Mouse (Mus musculus): ENCODE data around the gene Usp20.
A peak's percentile ranks its signal among the peaks of the same experiment; 100 is the strongest.

The Usp20 gene

GRCm38 (mm10) chr2:30985111-30986020 is 3.3 kb downstream of the Usp20 start:
- DNase-seq (ENCODE audit: low spot score), result peak; percentile 61

DNA sequence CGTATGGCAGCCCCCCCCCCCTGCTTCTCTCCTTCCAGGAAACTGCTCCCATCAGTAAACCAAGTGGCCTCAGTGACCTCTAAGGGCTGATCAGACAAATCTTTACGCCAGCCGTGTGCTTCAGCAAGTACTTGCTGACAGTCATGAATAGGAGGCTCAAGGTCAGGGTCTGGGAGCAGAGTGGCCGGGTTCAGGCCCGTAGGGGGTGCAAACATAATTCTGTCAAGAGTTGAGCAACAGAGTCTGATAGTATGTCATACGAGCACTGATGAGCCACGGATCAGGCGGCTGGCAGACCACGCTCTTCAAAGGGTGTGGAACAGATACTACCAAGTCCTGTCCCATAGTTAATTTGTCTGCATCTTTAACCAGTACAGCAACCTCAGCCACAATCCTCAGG is 8.1 kb downstream of the Usp20 start:
- DNase-seq (ENCODE audit: low spot score), result peak; percentile 20

- no peak for DNase-seq (ENCODE audit: low spot score)
Observed at GRCm38 (mm10) chr2:30994853-30995252, 12.8 kb downstream of the Usp20 start.

GRCm38 (mm10) chr2:30995432-30995996 is 13.4 kb downstream of the Usp20 start:
- DNase-seq (ENCODE audit: low spot score), result no peak

DNA sequence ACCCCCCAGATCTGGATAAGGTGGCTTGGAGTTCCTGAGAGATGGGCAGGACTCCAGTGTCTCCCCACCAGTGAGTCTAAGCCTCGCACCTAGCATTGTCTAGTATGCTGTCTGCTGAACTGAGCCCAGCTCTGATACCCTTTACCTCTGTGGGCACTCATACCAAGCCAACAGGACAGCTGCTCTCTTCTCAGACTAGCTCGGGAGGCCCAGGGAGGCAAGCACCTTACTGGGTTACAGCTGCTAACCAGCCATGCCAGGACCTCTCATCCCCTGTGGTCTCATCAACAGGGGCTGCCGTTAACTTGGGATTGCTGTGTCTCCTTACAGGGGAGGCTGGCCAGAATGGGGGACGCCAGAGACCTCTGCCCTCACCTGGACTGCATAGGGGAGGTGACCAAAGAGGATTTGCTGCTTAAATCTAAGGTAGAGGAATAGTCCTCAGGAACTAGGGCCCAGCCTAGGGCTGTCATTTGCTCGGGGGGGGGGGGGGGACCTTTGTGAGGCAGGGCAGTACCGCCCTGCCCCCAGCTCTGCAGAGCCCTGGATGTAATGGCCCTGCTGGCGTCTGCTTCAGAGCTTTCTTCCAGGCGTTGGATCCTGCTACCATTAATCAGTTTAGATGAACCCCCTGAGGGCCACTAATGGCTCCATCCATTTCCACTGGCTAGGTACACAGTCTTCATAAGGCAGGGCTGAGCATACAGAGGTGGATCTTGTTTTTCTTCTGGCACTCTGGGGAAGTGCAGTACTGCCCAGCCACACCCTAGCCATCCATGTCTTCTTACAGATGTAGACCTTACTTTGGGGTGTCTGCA is 16.6 kb downstream of the Usp20 start:
- no peak for DNase-seq (ENCODE audit: low spot score)

DNA sequence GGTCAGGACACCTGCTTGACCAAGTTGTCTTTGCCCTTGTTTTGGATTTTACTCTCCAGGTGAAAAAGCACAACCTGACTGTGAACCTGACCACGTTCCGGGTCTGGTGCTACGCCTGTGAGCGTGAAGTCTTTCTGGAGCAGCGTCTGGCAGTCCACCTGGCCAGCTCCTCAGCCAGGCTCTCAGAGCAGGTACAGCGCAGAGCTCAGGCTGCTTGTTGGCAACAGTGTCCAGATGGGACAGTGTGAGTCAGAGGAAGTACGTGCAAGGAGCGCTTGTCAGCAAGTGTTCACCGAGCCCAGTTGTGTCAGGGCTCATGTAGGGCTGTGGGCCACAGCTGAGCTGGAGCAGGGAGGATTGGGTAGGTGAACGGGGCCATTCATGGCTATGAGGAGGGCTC is 20.8 kb downstream of the Usp20 start:
- no peak for DNase-seq (ENCODE audit: low spot score)

DNA sequence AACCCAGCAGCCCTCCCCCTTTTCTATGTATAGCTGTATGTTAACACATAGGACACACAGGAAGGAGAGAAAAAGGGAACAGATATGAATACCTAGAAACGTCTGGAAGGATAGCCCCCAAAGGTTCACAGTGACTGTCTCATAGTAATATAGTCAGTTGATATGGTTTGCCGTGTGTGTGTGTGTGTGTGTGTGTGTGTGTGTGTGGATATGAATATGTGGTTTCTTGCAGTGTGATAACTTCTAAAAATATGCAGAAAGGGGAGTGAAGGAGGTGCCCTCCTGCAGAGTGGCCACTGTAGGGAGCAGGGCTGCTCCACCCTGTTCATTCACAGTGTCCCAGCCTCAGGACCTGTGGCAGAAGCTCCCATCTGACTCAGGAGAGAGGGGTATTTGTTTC is 23.4 kb downstream of the Usp20 start:
- DNase-seq (ENCODE audit: low spot score), result no peak

DNA sequence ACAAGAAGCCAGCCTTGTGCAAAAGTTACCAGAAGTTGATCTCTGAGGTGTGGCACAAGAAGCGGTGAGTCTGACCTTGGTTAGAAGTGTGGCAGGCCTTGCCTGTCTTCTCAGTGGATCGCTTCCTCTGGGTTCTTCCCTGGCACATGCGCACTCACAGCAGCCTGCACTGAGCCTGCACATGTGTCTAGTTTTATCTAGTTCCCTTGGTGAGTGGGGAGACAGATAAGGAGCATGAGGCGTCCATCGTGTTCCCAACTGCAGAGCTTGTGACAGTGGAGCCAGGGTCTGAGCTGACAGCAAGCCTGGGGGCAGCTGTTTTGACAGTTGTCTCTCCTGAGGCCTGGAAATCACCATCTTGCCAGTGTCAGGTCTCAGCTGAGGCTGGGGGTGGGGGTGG is 24.4 kb downstream of the Usp20 start:
- no peak for DNase-seq (ENCODE audit: low spot score)

GRCm38 (mm10) chr2:31007208-31007607 is 25.1 kb downstream of the Usp20 start:
- no peak for DNase-seq (ENCODE audit: low spot score)

DNA sequence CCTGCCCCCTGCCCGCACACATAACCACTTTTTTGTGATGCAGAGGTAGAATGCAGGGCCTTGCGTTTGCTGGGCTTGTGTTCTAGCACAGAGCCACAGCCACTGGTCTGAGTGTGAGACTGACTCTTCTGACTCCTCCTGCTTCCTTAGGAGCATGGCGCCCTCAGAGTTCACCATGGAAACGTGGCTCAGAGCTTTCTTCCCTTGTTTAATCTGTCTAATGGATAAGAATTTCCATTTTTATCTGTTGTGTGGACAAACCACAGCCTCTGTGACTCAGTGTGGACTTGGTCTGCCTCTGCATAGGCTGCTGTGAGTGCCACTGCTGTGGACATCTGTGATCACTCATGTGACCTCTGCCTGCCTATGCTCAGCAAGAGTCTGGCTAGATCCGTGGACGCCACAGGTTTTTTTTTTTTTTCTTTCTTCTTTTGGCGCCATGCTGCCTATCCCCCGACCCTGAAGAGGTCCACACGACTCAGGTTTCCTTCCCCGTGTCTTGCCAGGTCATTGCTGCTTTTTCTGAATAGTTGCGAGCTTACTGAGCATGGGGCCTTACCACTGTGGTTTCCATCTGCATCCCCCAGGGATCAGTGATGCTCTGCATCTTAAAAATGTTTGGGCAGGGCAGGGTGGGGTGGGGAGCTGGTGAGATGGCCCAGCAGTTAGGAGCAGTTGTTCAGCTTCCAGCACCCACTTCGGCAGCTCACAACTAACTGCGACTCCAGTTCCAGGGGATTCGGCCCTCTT is 31.5 kb downstream of the Usp20 start:
- DNase-seq (ENCODE audit: low spot score), result no peak

GRCm38 (mm10) chr2:31017625-31018317 is 35.7 kb downstream of the Usp20 start:
- no peak for DNase-seq (ENCODE audit: low spot score)

- DNase-seq (ENCODE audit: low spot score), result no peak
Observed at GRCm38 (mm10) chr2:31018519-31018918, 36.4 kb downstream of the Usp20 start.

DNA sequence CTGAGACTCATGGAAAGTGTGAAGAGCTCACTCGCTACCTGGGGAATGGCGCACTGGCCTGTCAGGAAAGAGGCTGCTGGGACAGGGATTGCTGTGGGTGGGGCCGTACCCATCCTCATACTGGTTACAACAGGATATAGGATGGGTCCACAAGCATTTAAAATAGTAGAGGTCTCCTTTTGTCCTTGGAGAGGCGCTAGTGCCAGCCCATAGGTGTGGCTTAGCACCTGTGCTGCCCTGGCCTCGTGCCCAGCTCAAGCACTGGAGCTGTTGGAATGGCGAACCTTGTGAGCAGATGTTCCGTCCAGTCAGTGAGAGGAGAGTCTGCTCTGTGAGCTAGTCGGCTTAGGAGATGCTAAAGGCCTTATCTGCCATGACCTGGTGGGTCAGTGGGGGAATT is 36.9 kb downstream of the Usp20 start:
- no peak for DNase-seq (ENCODE audit: low spot score)

GRCm38 (mm10) chr2:31020202-31020601 is 38.1 kb downstream of the Usp20 start:
- no peak for DNase-seq (ENCODE audit: low spot score)

GRCm38 (mm10) chr2:31023940-31024339 is 41.9 kb downstream of the Usp20 start:
- no peak for DNase-seq (ENCODE audit: low spot score)

DNA sequence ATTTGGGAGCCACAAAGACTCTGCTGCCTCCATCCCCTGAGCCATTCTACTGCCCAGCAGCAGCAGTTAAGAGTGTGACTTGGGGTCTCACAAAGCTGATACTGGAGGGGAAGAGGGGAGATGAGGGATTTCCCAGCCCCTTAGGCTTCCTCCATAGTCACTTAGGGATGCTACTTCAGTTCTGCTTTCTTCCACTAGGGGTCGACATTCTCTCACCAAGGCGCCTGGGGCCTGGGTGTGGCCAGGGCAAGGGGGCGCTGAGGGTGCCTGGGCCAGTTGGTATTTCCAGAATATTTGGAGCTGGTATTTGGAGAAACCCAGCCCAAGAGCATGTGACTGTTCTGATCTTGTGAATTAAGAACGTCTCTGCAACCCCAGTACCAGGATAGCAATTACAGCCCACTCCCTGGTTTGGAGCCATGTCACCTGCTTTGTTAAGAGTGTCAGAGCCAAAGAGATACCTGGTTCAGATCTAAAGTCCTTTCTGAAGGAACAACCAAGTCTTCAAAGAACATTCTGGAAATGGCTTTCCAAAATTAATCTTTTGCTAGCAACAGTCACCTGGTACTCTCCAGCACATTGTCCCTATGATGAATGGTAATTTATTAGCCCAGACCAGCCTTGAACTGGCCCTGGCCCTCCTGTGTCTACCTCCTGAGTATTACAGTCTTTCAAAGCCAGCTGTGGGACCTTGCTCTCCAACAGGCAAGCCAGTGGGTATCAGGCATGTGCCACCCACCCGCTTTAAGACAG is 42.7 kb downstream of the Usp20 start:
- DNase-seq (ENCODE audit: low spot score), result peak; percentile 36

- no peak for DNase-seq (ENCODE audit: low spot score)
Observed at GRCm38 (mm10) chr2:31025458-31025857, 43.4 kb downstream of the Usp20 start.

- no peak for DNase-seq (ENCODE audit: low spot score)
Observed at GRCm38 (mm10) chr2:31026642-31027041, 44.6 kb downstream of the Usp20 start.

DNA sequence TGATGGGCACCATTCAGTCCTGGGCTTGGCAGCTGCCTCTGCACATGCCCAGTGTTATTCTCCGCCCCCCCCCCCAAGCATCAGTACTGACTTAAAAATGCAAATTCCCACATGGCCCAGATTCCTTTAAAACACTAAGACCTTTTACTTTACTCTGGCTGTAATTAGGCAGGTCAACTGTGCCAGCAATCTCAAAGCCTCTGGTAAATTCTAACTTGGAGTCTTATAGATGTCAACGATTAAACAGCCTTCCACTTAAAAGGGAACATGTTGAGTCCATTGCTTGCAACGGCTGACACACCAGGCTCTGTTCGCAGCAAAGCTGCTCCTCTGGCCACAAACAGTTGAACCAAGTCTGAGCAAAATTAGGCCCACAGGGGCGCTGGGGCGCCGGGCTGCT is 49.9 kb downstream of the Usp20 start:
- DNase-seq (ENCODE audit: low spot score), result no peak

- DNase-seq (ENCODE audit: low spot score), result no peak
Observed at GRCm38 (mm10) chr2:31036811-31037210, 54.7 kb downstream of the Usp20 start.

GRCm38 (mm10) chr2:31040043-31040442 is 58.0 kb downstream of the Usp20 start:
- DNase-seq (ENCODE audit: low spot score), result no peak
